In the genomic region with DNA sequence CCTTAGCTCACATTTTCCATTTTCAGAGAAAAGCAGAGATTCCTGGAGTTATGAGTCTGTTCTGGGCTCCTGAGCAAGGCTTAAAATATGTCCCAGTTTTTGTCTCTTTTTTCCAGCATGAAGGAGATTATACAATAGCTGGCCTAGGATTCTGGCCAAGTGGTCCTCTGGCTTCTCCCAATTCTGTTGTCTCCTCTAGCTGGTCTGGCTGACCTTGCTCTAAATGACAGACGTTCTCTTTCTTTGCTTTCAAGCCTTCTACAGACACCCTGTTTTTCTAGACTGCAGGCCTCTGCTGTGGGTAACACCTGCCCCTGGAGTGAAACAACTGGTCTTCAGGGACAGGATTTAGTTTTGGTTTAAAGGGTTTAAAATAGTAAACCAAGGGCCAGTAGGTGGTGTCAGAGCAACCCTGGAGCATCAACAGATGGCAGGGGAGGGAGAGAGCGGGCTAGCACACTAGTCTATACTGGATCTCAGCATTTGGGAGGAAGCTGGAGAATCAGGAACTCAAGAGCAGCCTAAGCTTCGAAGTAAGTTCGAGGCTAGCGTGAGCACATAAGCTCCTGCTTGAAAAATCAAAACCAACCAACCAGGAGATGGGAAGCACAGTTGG, we compare ENCODE assay signal across 9 mouse cellular contexts. TPM values are rescaled to one million over a fixed set of nuclear protein-coding genes. Genes with fewer than 3 reads are reported as not detected.
A peak's percentile ranks its signal among the peaks of the same experiment; 100 is the strongest.
DNase-seq lines count a peak whose midpoint lies in the region; ATAC-seq and TF ChIP-seq lines count a peak whose summit lies in the region.
"Had no signal": no experiment of that assay in that cellular context is flagged by ENCODE, and none has a peak within 500 bp of the region (broad histone marks: within the 10 kb centered on the region; RNA-seq: fewer than 3 reads in every experiment).

No protein-coding gene starts in this region.

- WGBS in hindbrain, embryonic 13.5 days = 77% methylated on average over 5 of the region's 5 CpGs
- 76% methylated on average over 5 of the region's 5 CpGs for WGBS in hindbrain, embryonic 11.5 days

- no peaks in the 10 kb centered on the region for H3K79me2 ChIP-seq in myocyte (ENCODE audit: control insufficient read depth, insufficient read depth)

- no peak for ATAC-seq in hindbrain, embryonic 13.5 days (ENCODE audit: low FRiP score)
- no peak for ATAC-seq in hindbrain, embryonic 11.5 days (ENCODE audit: low FRiP score)

- H3ac ChIP-seq in myocyte (ENCODE audit: control insufficient read depth, insufficient read length) = no peak overlapping the region

- H3K27ac ChIP-seq in hindbrain, embryonic 13.5 days = no peak overlapping the region
- no peak overlapping the region for H3K27ac ChIP-seq in hindbrain, embryonic 11.5 days (ENCODE audit: low read depth, low read length)
- H3K27ac ChIP-seq: lung, embryonic 15.5 days had no signal

- DNase-seq in hindbrain, embryonic 11.5 days (ENCODE audit: low spot score) = no peak
- peak; percentile 15 for DNase-seq in right cerebral cortex, adult 18-20 months
- no peak for DNase-seq in right cerebral cortex, postnatal 4 days
- peak; percentile 39 to 51 for DNase-seq in cerebellum, postnatal 10 days
- no peak for DNase-seq in urinary bladder, postnatal 14 days (ENCODE audit: low spot score)
- DNase-seq in layer of hippocampus, adult 9-11 months = no peak

- H3K4me1 ChIP-seq in hindbrain, embryonic 13.5 days (replicated peaks) = no peaks in the 10 kb centered on the region
- no peaks in the 10 kb centered on the region for H3K4me1 ChIP-seq in hindbrain, embryonic 11.5 days (replicated peaks; ENCODE audit: control insufficient read depth, insufficient read depth, low read length)
- H3K4me1 ChIP-seq: lung, embryonic 15.5 days had no signal

- no peak overlapping the region for H3K4me3 ChIP-seq in hindbrain, embryonic 13.5 days
- H3K4me3 ChIP-seq in hindbrain, embryonic 11.5 days (ENCODE audit: low read depth, low read length) = no peak overlapping the region
- no peak overlapping the region for H3K4me3 ChIP-seq in myocyte
- H3K4me3 ChIP-seq: lung, embryonic 15.5 days had no signal

- H3K4me2 ChIP-seq in hindbrain, embryonic 13.5 days = no peak overlapping the region
- H3K4me2 ChIP-seq in hindbrain, embryonic 11.5 days (replicated peaks; ENCODE audit: low read depth, low read length) = no peak overlapping the region
- H3K4me2 ChIP-seq in myocyte (ENCODE audit: low read depth) = no peak overlapping the region
- H3K4me2 ChIP-seq: lung, embryonic 15.5 days had no signal

- no peaks in the 10 kb centered on the region for H3K27me3 ChIP-seq in hindbrain, embryonic 13.5 days
- H3K27me3 ChIP-seq in hindbrain, embryonic 11.5 days (ENCODE audit: control insufficient read depth, insufficient read depth, low read length) = no peaks in the 10 kb centered on the region
- peaks cover 3% of the 10 kb centered on the region for H3K27me3 ChIP-seq in myocyte (ENCODE audit: control insufficient read depth, insufficient read depth, insufficient read length)
- H3K27me3 ChIP-seq: lung, embryonic 15.5 days had no signal

- H3K36me3 ChIP-seq in hindbrain, embryonic 13.5 days = no peaks in the 10 kb centered on the region
- no peaks in the 10 kb centered on the region for H3K36me3 ChIP-seq in hindbrain, embryonic 11.5 days (ENCODE audit: control insufficient read depth, insufficient read depth, low read length)
- H3K36me3 ChIP-seq in myocyte (ENCODE audit: control insufficient read depth, insufficient read depth) = no peaks in the 10 kb centered on the region
- H3K36me3 ChIP-seq: lung, embryonic 15.5 days had no signal

- no peaks in the 10 kb centered on the region for H3K9me3 ChIP-seq in hindbrain, embryonic 13.5 days
- H3K9me3 ChIP-seq in hindbrain, embryonic 11.5 days (ENCODE audit: control insufficient read depth, low read length) = no peaks in the 10 kb centered on the region
- H3K9me3 ChIP-seq: lung, embryonic 15.5 days had no signal

- 0 out of 2 replicates have a peak overlapping the region, but pooled peaks have one; percentile 25 for H3K9ac ChIP-seq in hindbrain, embryonic 13.5 days
- no peak overlapping the region for H3K9ac ChIP-seq in hindbrain, embryonic 11.5 days (ENCODE audit: low read depth, low read length)
- H3K9ac ChIP-seq: lung, embryonic 15.5 days had no signal

- TF ChIP-seq POLR2A in myocyte (IDR thresholded peaks at IDR 0.05; ENCODE audit: insufficient read length, low read depth) = no peak

TF ChIP-seq in myocyte, 11 proteins besides CTCF, POLR2A, EP300 and RAD21:
- TF ChIP-seq USF1 (IDR thresholded peaks at IDR 0.05; ENCODE audit: low read depth) (no peak), TCF12 (IDR thresholded peaks at IDR 0.05; ENCODE audit: insufficient read depth, poor library complexity, severe bottlenecking) (peak; percentile 48), POLR2AphosphoS2 (IDR thresholded peaks at IDR 0.05; ENCODE audit: insufficient read length, low read depth) (no peak), E2F4 (IDR thresholded peaks at IDR 0.05; ENCODE audit: insufficient read depth) (no peak), TCF3 (IDR thresholded peaks at IDR 0.05; ENCODE audit: insufficient read length, low read depth) (no peak), MAX (IDR thresholded peaks at IDR 0.05; ENCODE audit: low read depth) (no peak), MYOD1 (IDR thresholded peaks at IDR 0.05; ENCODE audit: control insufficient read depth in 1 of 3, insufficient read length in 2 of 3, low read depth in 2 of 3) (peak in 2 of 3 experiments; percentile 18 to 39), SRF (IDR thresholded peaks at IDR 0.05; ENCODE audit: control insufficient read depth, insufficient read length, low read depth) (no peak), REST (IDR thresholded peaks at IDR 0.05; ENCODE audit: insufficient read depth, insufficient read length) (no peak), CEBPB (IDR thresholded peaks at IDR 0.05; ENCODE audit: insufficient read depth, poor library complexity, severe bottlenecking) (no peak), MYOG (IDR thresholded peaks at IDR 0.05; ENCODE audit: control insufficient read depth in 1 of 3, insufficient read depth in 1 of 3, insufficient read length in 2 of 3, low read depth in 2 of 3) (no peak)

RNA-seq across cellular contexts. Expression of a gene that starts 12.4 kb away (rescaled TPM):
- 40.9 and 46.8 TPM in 2 replicates for polyA plus RNA-seq in hindbrain, embryonic 13.5 days (2015; fragmentation: Nextera tagmentation; extraction: Ambion mirVana)
- 47.5 and 51.9 TPM in 2 replicates for polyA plus RNA-seq in hindbrain, embryonic 11.5 days (2014; fragmentation: Nextera tagmentation; extraction: Ambion mirVana)
- 13.0 TPM for polyA plus RNA-seq in myocyte (2012; fragmentation: generic; extraction: Trizol)

RNA-seq across cellular contexts. Expression of a gene that starts 16.7 kb away (rescaled TPM):
- polyA plus RNA-seq in hindbrain, embryonic 13.5 days (2015; fragmentation: Nextera tagmentation; extraction: Ambion mirVana) = 0.57 and 0.60 TPM in 2 replicates
- 0.25 and 0.31 TPM in 2 replicates for polyA plus RNA-seq in hindbrain, embryonic 11.5 days (2014; fragmentation: Nextera tagmentation; extraction: Ambion mirVana)
- polyA plus RNA-seq in myocyte (2012; fragmentation: generic; extraction: Trizol) = 0.29 TPM

Comparison
In these comparisons a context has a peak if more than half of its experiments do, and no peak if none do; other contexts are left out.
1. DNase-seq: peak in right cerebral cortex, adult 18-20 months (single experiment) and cerebellum, postnatal 10 days (2 of 2); none in hindbrain, embryonic 11.5 days (single experiment), right cerebral cortex, postnatal 4 days (single experiment), urinary bladder, postnatal 14 days (single experiment) and layer of hippocampus, adult 9-11 months (single experiment).